Mouse (Mus musculus) kidney, postnatal 4 days (tissue): ENCODE measurements at regions not wholly inside any gene's neighbourhood (a gene's known extent, or its start where the extent isn't known, plus 50 kb on each side); places are given as distances from the start of the nearest gene placed in this dataset.
"Not testable (repeated sequence)": the region's sequence is repeated elsewhere in the genome, so short reads cannot be mapped to it uniquely, and the experiment has no call there.

ENCODE experiments used
- DNase-seq, 2 experiments: peaks; one replicate each; pipeline ENCODE4 v3.0.0; 2021; ENCODE audit warnings: mixed read lengths in 2 of 2

DNA sequence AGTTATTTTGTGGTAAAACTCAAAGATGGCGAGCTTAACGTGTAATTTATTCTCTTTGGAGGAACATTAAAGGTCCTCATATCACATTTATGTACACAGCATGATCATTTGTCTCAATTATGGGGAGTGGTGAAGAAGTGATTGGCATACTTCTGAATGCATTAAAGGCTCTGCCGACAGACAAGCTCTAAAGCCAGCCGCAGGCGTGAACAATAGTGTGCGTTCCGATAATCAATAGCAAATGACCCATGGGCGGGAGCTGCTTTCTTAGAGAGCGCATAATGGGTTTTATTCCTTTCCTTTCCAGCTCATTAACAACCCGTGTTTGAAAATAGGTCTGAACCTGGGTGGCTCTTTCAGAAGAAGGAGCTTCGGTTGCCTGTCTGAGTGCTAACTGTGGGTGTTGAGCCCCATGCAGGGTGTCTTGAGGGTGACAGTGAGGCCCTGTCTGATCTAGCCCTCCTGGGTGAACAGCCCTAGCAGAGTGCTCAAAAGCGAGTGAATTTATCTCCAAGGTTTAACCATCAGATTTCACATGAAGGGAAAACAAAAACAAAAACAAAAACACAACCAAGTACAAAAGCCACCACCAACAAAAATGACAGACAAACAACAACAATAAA, 210.5 kb downstream of the Zfp619 start:
- no peak for DNase-seq

GRCm38 (mm10) chr7:39728930-39729329, 211.4 kb downstream of the Zfp619 start:
- no peak for DNase-seq

DNA sequence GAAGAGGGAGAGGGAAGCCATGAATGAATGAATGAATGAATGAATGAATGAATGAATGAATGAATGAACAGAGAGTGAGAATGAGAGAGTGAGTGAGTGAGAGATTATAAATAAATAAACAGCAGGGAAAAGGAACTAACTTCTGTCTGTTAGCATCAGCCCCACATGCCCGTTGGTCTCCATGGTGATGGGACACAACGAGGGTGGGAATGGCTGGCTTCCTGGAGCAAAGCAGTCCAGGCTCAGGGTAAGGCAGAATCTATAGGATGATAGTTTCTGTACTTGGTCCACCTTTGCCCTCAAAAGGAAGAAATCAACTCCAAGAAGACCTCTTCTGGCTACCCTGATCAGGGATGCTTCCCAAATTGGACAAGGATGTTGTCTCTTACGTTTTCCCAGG, 212.2 kb downstream of the Zfp619 start:
- no peak for DNase-seq

- no peak for DNase-seq
Observed at GRCm38 (mm10) chr7:39732790-39733189, 215.2 kb downstream of the Zfp619 start.

DNA sequence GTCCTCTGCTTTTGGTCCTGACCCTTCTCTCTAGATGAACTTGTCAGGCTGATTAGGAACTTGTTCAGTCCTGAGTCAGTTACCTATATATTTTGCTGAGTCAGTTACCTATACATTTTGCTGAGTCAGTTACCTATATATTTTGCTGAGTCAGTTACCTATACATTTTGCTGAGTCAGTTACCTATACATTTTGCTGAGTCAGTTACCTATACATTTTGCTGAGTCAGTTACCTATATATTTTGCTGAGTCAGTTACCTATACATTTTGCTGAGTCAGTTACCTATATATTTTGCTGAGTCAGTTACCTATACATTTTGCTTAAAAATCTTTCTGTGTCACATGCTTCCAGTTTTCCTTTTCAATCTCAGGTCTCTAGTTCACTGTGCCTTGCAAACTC, 230.8 kb downstream of the Zfp619 start:
- not testable (repeated sequence) for DNase-seq

GRCm38 (mm10) chr7:39750448-39750847, 232.9 kb downstream of the Zfp619 start:
- no peak for DNase-seq

DNA sequence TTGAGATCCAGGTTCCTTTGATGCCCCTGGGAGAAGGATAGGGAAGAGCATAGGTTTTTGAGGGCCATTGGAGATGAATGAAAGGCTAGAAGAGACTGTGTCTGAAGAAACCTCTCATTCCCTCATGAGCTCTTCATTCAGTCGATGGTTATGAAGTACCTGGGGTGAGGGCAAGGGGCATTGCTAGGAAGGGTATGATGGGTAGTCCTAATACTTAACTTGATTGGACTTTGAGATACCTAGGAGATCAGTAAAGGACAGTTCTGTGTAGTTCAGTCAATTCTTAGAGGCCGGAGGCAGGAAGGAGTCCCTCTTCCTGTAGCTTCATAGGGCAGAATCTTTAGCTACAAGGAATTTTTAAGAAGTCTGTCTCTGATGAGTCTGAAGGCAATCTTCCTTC, 246.8 kb downstream of the Zfp619 start:
- no peak for DNase-seq

DNA sequence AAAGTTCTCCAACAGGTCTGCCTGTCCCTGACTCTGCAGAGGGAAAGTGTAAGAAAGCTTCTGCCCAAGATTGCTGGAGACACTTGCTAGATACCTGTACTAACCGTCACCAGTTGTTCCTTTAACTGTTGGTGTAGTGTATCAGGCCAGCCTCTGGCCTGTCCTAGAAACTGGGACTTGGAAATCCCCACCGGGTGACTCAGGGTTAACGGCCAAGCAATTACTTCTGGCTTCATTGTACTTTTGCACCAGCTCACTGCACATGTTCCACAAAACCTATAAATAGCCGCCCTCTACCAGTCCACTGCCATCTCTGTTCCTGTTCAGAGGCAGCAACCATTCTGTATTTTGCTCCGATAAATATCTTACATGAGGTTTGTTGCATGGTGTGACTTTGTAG, 247.5 kb downstream of the Zfp619 start:
- peak; percentile 4 to 17 for DNase-seq

GRCm38 (mm10) chr7:39773291-39773690, 255.7 kb downstream of the Zfp619 start:
- DNase-seq = no peak

GRCm38 (mm10) chr7:39789321-39789720, 271.8 kb downstream of the Zfp619 start:
- no peak for DNase-seq

- no peak for DNase-seq
Observed at GRCm38 (mm10) chr7:39789880-39790279, 272.3 kb downstream of the Zfp619 start.

DNA sequence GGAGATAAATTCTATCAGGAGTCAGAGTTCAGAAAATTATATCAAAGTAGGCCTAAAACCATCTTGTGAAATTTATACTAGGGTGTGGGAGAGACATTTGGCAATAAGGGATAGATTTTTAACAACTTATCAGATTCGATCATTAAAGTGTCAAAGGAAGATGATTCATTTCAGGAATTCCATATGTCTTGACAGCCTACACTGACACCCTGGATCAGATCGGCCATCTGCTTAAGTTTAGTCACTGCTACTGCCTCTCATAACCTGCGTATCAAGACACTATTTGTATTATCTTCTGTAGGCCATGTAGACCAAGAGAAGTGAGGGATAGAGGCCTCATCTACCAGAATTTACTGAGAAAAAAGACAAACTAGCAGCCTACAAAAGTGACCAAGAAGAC, 277.2 kb downstream of the Zfp619 start:
- no peak for DNase-seq

GRCm38 (mm10) chr7:39804276-39804675, 286.7 kb downstream of the Zfp619 start:
- no peak for DNase-seq

- no peak for DNase-seq
Observed at GRCm38 (mm10) chr7:39818036-39818435, 300.5 kb downstream of the Zfp619 start.

DNA sequence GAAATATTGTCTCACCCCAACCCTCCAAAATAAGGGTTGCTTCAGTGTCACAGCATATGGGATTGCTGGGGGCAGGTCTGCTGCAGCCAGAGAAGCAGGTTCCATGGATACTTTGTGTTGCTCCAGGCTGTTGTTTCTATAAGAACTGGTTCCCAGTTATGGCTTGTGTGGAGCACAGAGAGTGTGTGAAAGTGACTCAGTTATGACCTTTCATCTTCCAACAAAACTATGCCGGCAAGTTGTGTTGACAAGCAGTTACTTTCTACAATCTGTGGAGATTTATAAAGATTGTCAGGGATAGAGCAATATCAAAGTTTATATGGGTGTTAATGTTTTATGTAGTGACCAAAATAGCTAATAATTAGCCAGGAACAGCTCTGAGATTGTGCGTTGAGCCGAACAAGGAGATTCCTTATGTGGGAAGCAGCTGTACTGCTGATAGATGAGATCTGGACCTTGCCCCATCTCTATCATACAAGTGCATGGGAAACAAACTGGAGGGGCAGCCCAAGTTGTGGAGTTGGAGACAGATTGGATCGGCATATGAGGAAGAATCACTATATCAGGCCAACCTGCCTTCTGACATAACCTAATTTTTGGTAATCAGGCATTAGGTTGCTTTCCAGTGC, 305.1 kb downstream of the Zfp619 start:
- peak in 1 of 2 experiments; percentile 1 for DNase-seq

DNA sequence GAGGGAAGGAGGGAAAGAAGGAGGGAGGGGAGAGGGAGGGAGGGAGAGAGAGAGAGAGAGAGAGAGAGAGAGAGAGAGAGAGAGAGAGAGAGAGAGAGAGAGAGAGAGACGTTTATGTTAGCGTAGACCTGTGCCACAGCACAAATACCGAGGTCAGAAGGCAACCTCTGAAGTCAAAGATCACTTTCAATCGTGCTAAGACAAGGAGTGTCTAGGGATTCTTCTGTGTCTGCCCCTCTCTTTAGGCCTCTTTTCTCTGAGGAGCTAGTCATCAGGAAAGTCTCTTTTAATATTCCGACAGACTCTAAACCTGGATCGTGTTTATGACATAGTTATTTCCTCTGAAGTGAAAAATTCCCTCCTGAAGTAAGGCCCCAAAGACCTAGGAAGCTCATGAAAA, 310.8 kb downstream of the Zfp619 start:
- no peak for DNase-seq

DNA sequence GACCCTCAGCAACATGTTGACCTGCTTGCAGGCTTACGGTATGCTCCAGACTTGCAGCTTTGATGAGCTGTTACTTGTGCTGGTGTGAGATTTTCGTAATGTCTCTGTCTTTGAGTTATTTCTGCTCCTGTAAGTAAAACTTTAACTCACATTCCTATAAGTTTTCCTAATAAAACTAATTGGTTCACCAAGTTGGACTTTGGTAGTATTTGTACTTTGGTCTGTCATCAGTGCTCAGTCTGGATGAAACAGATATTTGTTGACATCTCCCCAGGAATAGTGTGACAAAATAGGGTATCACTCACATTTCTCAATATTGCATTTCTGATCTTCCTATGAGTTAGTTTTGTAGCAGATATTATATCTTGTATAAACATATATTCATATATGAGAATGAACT, 313.3 kb downstream of the Zfp619 start:
- DNase-seq = no peak

- no peak for DNase-seq
Observed at GRCm38 (mm10) chr7:39841988-39842387, 324.4 kb downstream of the Zfp619 start.

- DNase-seq = peak; percentile 55 to 60
Observed at GRCm38 (mm10) chr7:39847914-39848782, 330.6 kb downstream of the Zfp619 start.

DNA sequence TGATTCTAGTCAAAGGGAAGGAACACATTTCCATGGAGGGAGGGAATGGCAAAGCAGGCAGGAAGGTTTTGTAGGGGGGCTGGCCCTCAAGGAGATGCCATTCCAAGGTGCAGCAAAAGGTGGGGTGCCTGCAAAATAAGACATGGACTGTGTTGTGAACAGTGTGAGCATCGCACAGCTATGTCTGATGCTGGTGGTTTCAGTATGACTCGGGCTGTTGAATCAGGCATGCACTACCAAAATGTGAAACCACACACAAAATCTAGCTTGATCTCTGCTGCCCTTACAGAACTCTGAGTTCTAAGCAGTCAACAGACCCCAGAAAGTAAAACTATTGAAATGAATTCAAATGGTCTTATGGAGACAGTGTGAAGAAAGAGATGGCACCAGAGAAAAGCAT, 339.7 kb downstream of the Zfp619 start:
- no peak for DNase-seq

DNA sequence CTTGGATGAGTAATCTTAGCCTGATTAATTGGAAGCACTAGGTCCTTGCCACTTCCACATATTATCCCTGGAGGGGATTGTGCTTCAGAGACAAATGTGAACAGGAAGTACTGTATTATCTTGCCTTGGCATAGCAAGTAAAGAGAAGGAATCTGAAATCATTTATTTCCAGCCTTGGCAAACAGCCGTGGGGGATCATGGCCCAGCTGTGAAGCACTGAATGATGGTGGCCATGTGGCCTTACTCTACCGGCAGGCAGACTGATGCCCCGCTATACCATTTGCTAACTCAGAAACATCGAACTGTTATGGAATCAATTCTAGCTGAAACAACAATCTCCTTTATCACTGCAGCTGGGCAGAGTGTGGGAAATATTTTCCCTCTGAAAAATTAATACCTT, 345.3 kb downstream of the Zfp619 start:
- peak; percentile 5 to 8 for DNase-seq

DNA sequence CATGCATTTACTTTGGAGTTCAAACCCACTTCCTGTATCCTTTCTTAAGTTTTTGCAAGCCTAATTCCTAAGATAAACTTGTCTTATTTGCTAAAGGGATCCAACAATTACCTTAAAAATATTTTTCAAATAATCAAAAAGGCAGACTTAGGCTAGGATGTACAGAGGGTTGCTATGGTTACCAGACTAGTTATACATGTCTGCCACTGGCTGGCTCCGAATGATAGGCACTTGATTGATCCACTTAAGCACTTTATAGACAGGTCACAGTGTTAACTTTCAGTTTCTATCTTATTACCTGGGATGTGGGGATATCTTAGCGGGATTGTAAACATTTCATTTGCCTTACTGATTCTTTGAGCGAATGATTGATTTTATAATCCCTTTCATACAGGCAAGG, 346.6 kb downstream of the Zfp619 start:
- DNase-seq = no peak

- DNase-seq = no peak
Observed at GRCm38 (mm10) chr7:39864781-39865180, 347.2 kb downstream of the Zfp619 start.
